Mouse (Mus musculus): ENCODE measurements around the gene Zcchc7. TPM values are rescaled to one million over a fixed set of nuclear protein-coding genes. Genes with fewer than 3 reads are reported as not detected.
A peak's percentile ranks its signal among the peaks of the same experiment; 100 is the strongest.

Gene Zcchc7
- polyA plus RNA-seq (2015; fragmentation: Nextera tagmentation; extraction: Ambion mirVana), result 33.4 and 39.1 TPM in 2 replicates

DNA sequence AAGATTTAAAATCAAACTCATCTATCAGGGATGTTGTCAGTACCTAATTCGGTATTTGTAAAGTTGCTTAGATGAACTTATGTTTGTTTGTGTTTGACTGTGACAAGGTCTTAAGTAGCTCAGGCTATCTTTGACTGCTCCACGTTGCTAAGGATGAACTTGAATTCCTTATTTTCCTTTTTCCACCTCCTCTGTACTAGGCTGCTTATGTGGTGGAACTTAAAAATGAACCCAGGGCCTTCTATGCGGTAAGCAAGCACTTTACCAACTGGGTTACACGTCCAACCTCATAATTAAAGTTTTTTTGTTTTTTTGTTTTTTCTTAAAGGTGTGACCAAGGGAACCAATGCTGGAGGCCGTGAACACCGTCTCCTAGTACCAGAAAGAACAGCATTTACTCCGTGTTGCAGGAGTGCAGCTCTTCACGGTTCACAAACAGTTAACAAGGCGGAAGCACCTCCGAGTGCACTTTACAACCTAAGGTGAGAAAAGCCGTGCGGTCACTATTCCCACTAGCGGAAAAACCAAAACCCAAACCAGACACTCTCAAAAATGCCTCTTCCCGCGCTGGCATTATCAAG, at the start of gene Zcchc7:
Gene Zcchc7 (plus strand): TSS at position 325 of the 581 bp plus-strand sequence.
- ATAC-seq, result peak; percentile 51
- Histone ChIP-seq H3K4me3 (replicated peaks) (peak within 1 kb of the TSS; percentile 95), H3K4me2 (replicated peaks) (peak within 1 kb of the TSS; percentile 70), H3K36me3 (no peaks in the 10 kb centered on the region), H3K27me3 (peaks cover 9% of the 10 kb centered on the region), H3K9ac (replicated peaks) (peak within 1 kb of the TSS; percentile 93), H3K27ac (peak within 1 kb of the TSS; percentile 92), H3K4me1 (replicated peaks) (peaks cover 15% of the 10 kb centered on the region), H3K9me3 (no peaks in the 10 kb centered on the region)
- WGBS, result 5% methylated on average over 15 of the region's 15 CpGs

DNA sequence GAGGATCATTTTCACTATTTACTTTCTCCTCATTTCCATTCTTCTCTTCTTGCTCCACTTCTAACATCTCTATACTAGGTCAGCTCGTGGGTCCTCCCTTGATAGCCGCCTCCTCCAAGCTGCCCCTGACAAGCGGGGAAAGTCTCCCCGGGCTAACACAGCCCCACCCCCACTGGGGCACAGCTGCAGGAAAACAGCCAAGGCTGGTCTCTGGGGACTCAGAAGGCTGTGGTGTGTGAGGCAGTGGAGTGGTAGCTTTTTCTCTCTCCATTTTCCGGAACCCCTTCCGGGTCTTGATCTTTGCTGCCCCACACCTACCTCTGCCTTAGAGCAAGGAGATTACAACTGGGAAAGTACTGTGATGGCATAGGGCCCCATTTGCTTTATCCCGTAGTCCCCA, 49.7 kb upstream of the Zcchc7 start:
- ATAC-seq, result no peak
- WGBS, result 5% methylated on average over 7 of the region's 7 CpGs

DNA sequence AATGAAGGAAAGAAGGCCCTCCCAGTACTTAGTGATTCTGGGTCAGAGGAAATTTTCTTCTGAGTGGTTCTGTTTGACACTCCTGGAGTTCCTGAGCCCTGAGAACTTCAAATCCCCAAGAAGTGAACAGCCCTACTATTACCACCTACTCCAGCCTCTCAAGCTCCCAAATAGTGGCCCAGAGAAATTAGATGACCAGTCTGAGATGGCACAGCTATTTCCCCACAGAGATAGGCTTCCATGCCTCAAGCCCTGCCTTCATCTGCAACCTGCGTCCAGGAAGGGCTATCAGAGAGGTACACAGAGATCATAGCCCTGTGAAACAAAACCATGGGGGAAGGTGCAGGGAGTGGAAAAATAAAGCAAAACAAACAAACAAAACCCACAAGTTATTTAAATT, 48.8 kb upstream of the Zcchc7 start:
- no peaks in the 10 kb centered on the region for H3K9me3 ChIP-seq
- H3K36me3 ChIP-seq, result no peaks in the 10 kb centered on the region
- peak overlapping the region; percentile 25 for H3K4me2 ChIP-seq (replicated peaks)
- no peak overlapping the region for H3K27ac ChIP-seq
- H3K4me3 ChIP-seq (replicated peaks), result no peak overlapping the region
- no peak overlapping the region for H3K9ac ChIP-seq (replicated peaks)
- no peak for ATAC-seq
- peaks cover 29% of the 10 kb centered on the region for H3K4me1 ChIP-seq (replicated peaks)
- WGBS, result 29% methylated on average over 1 of the region's 1 CpGs
- peaks cover 96% of the 10 kb centered on the region for H3K27me3 ChIP-seq

More for the DNA sequence above, 49.7 kb upstream of the Zcchc7 start:
- H3K9me3 ChIP-seq, result no peaks in the 10 kb centered on the region
- peaks cover 33% of the 10 kb centered on the region for H3K4me1 ChIP-seq (replicated peaks)
- peaks cover 96% of the 10 kb centered on the region for H3K27me3 ChIP-seq
- peak overlapping the region; percentile 13; the same call in 1 of the 2 replicates for H3K4me3 ChIP-seq (replicated peaks)
- H3K36me3 ChIP-seq, result no peaks in the 10 kb centered on the region
- no peak overlapping the region for H3K9ac ChIP-seq (replicated peaks)
- H3K4me2 ChIP-seq (replicated peaks), result peak overlapping the region; percentile 69
- no peak overlapping the region for H3K27ac ChIP-seq

DNA sequence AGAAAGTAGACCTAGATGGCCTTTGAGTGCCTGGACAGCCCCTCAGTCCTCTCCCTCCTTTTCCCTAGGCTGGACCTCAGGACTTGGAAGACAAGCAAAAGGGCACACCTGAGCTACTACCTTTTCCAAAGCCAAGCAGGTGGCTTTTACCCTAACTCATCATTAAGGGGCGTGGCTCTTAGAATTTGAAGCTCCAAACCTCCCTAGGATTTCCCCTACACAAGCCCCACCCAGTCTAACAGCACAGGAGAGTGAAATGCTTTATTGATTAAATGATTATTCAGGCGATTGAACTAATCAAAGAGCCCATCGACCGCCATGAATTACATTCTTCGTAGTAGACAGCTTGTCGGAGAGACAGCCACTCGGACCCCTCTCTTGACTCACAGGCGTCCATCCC, 47.4 kb upstream of the Zcchc7 start:
- Histone ChIP-seq H3K9me3 (no peaks in the 10 kb centered on the region), H3K27me3 (peaks cover 91% of the 10 kb centered on the region), H3K4me2 (replicated peaks) (peak overlapping the region; percentile 25), H3K9ac (replicated peaks) (no peak overlapping the region), H3K4me1 (replicated peaks) (peaks cover 31% of the 10 kb centered on the region), H3K36me3 (no peaks in the 10 kb centered on the region), H3K27ac (no peak overlapping the region), H3K4me3 (replicated peaks) (0 out of 2 replicates have a peak overlapping the region, but pooled peaks have one; percentile 8)
- WGBS, result 45% methylated on average over 8 of the region's 8 CpGs
- no peak for ATAC-seq

DNA sequence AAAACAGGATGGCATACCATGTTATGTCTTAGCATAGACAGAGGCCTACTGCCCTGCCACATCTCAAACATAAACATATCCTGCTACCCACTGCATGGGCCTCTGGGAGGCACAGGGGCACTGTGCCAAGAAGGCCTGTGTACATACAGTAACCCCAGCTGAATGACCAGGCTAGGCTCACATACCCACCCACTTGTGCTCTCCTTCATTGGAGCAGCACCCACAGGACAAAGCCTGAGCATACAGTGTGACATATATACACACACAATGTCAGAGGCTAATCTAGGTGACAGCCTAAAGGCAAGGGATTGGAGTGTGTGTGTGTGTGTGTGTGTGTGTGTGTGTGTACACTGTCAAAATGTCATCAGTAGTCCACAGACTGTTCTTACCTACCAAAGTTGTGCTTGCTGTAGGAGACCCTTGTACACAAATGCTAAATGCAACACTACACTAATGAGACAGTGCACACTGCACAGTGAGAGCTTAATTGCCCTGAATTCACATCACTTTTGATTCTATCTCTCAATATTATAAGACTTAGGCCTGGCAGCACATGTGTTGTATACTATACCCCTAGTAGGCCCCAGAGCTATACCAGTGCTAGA, 46.5 kb upstream of the Zcchc7 start:
- Histone ChIP-seq H3K4me2 (replicated peaks) (peak overlapping the region; percentile 23), H3K27ac (0 out of 2 replicates have a peak overlapping the region, but pooled peaks have one; percentile 2), H3K27me3 (peaks cover 91% of the 10 kb centered on the region), H3K4me1 (replicated peaks) (peaks cover 31% of the 10 kb centered on the region), H3K4me3 (replicated peaks) (peak overlapping the region; percentile 18), H3K9ac (replicated peaks) (no peak overlapping the region), H3K36me3 (no peaks in the 10 kb centered on the region), H3K9me3 (no peaks in the 10 kb centered on the region)
- ATAC-seq, result no peak

DNA sequence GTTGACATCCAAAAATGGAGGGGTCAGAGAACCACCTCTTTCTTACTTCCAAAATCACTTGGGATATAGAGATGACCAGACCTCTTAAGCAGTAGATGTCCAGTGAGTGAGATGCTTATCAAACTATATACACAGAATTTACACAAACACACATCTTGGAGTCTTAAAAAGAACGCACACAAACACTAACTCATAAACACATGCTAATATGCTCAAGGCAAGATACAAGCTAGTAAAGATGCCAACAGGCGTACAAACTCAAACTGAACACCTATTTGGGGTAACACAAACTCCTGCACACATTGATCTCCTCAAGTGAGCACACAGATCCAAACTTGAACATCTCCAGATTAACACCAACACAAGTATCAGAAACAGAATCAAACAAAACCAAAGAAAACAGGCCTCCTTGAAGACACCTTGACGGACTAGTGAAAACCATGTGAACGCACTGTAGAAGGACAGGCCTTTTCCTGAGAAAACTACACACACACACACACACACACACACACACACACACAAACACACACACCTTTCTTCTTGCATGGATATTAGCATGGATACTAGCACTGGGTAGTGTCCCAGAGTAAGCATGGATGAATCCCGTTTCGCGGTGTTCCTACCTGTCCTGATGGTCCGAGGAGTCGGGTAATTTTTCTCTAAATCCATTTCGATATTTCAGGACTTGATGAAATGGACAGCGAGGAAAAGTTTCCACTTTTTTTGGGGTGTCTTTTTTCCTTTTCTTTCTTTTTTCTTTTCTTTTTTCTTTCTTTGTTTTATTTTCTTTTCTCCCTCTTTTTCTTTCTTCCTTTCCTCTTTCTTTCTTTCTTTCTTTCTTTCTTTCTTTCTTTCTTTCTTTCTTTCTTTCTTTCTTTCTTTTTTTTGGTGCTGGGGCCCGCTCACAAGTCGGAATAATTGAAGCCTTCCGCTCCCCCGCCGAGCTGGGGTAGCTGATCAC, 45.7 kb upstream of the Zcchc7 start, which contains the start of gene Pax5:
Gene Pax5 (minus strand): TSS at position 748 of the 961 bp plus-strand sequence.
- no peak for ATAC-seq
- Histone ChIP-seq H3K4me2 (replicated peaks) (peak within 1 kb of the TSS; percentile 41), H3K36me3 (no peaks in the 10 kb centered on the region), H3K9me3 (no peaks in the 10 kb centered on the region), H3K4me3 (replicated peaks) (peak within 1 kb of the TSS; percentile 27), H3K4me1 (replicated peaks) (peaks cover 30% of the 10 kb centered on the region), H3K27me3 (peaks cover 92% of the 10 kb centered on the region), H3K27ac (peak within 1 kb of the TSS; percentile 69), H3K9ac (replicated peaks) (peak within 1 kb of the TSS; percentile 41; the same call in 1 of the 2 replicates)
- 22% methylated on average over 16 of the region's 16 CpGs for WGBS

DNA sequence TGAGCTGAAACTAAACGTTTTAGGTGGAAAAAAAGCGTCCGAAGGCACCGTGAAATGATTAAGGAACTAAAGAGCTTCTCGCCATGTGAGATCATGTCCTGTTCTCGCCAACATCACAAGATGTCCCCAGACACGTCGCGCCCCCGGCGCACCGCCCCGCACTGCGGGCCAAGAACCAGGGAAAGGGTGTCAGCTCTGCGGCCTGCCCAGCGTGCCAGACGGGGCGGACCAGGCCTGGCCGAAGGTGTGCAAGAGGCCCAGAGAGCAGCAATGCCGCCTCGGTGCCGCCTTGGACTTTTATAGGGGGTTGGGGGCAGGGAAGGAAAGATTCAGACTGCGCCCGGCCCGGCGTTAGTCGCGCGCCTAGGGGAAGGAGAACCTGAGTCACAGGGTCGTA, 45.0 kb upstream of the Zcchc7 start:
- H3K4me1 ChIP-seq (replicated peaks), result peaks cover 30% of the 10 kb centered on the region
- peak overlapping the region; percentile 69 for H3K27ac ChIP-seq
- ATAC-seq, result 0 out of 2 replicates have a peak, but pooled peaks have one; percentile 7
- H3K9ac ChIP-seq (replicated peaks), result peak overlapping the region; percentile 41; the same call in 1 of the 2 replicates
- WGBS, result 1% methylated on average over 29 of the region's 30 CpGs
- H3K4me3 ChIP-seq (replicated peaks), result peak overlapping the region; percentile 27
- H3K27me3 ChIP-seq, result peaks cover 92% of the 10 kb centered on the region
- H3K9me3 ChIP-seq, result no peaks in the 10 kb centered on the region
- H3K4me2 ChIP-seq (replicated peaks), result peak overlapping the region; percentile 41
- H3K36me3 ChIP-seq, result no peaks in the 10 kb centered on the region

DNA sequence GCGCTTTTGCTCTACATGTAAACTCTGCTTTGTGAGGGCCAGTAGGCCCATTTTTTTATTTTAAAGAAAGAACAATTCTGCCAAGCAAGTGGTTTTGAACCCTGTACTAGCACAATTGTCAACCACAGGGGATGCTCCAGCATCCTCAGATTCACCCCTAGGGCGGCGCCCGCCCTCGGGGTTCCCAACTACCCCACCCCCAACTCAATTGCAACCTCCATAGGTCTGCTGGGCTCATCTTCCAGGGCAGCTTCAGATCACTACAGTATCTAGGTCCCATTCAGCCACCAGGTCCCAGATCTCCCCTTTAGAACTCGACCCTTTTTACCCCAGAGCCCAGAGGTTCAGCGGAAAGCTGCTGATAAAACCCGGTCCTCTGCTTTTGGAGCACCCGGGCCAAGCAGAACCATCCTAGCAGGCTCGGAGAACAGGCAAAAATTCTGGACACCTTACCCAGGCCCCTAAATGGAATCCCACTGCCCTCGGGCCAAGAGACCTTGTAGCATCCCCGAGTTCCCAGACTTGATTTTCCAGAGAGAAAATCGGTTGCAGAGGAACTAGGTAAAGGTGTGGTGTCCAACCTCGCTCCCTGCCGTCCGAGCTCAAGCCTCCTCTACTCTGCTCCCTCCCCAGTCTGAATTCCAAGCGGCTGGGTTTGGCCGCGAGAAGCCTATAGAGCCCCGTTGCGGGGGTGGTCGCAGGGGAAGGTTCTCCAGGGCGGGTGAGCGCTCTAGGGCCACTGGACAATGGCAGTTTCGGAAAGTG, 44.4 kb upstream of the Zcchc7 start:
- Histone ChIP-seq H3K9me3 (no peaks in the 10 kb centered on the region), H3K4me1 (replicated peaks) (peaks cover 30% of the 10 kb centered on the region), H3K36me3 (no peaks in the 10 kb centered on the region), H3K9ac (replicated peaks) (peak overlapping the region; percentile 41; the same call in 1 of the 2 replicates), H3K27me3 (peaks cover 88% of the 10 kb centered on the region), H3K27ac (peak overlapping the region; percentile 69), H3K4me3 (replicated peaks) (peak overlapping the region; percentile 27), H3K4me2 (replicated peaks) (peak overlapping the region; percentile 41)
- 2% methylated on average over 25 of the region's 25 CpGs for WGBS
- no peak for ATAC-seq

DNA sequence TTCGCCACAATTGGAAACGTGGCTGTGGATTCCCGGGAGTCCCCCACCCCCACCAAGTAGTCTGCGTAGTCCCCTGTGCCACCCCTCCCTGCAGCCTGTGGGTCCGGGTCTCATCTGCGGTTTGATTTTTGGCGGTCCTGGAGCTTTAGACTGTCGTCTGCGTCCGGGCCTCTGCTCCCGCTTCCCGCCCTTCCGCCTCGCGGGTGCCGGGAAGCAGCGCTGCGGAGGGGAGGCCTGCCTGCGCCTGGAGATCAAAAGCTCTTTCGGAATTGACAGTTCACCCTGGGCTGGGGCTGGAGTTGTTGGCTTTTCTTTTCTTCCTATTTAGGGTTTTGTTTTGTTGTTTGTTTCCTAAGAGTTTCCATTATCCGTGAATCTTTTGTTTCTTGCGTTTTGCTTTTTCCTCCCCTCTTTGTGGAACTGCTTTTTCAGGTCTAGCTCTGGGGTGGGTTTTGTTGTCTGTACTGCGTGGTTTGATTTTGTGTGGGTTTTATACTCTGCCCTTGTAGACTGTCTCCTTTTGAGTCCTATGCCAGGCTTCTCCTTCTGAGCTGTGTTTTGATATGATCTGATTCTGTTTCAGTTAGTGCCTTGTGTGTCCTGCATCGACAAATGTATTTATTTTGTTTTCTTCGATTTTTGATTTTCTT, 43.5 kb upstream of the Zcchc7 start:
- H3K27me3 ChIP-seq, result peaks cover 88% of the 10 kb centered on the region
- H3K9ac ChIP-seq (replicated peaks), result peak overlapping the region; percentile 57
- H3K4me3 ChIP-seq (replicated peaks), result peak overlapping the region; percentile 27
- H3K36me3 ChIP-seq, result no peaks in the 10 kb centered on the region
- under 1% methylated on average over 25 of the region's 25 CpGs for WGBS
- H3K27ac ChIP-seq, result peak overlapping the region; percentile 69
- no peak for ATAC-seq
- H3K9me3 ChIP-seq, result no peaks in the 10 kb centered on the region
- H3K4me1 ChIP-seq (replicated peaks), result peaks cover 30% of the 10 kb centered on the region
- peak overlapping the region; percentile 41 for H3K4me2 ChIP-seq (replicated peaks)

DNA sequence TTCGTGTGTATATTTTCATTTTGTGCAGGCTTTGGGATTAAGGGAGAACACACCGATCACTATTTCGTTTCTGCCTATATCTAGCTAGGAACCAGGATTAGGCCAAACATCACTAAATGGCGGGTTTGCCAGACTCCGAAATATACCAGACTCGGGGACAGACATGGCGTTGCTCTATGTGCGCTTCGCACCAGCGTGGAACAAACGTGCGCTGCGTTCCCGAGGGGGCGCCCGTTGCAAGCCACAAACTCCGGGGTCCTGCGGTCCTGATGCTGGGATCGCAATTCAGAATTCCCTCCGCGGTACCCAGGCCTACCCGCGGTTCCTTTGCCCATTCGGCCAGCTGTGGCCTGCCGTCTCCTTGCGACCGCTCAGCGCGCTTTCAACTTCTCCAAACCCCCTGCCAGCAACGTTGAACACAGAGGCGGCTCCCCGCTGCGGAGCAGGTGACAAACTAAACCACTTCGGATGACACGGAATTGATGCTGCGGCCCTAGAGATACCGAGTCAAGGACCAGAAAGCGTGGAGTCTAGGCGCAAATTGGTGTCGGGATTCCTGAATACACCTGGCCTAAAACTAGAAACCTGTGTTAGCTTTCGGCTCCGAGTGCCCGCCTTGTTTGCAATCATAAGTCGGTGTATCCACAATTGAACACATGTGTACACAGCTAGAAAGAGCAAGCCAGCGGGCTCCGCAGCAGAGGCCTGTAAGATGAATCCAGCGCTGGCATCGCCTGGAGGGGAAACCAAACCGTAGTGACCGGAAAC, 42.7 kb upstream of the Zcchc7 start:
- H3K4me3 ChIP-seq (replicated peaks), result peak overlapping the region; percentile 27
- H3K9ac ChIP-seq (replicated peaks), result peak overlapping the region; percentile 57
- peak overlapping the region; percentile 41 for H3K4me2 ChIP-seq (replicated peaks)
- H3K27ac ChIP-seq, result peak overlapping the region; percentile 70
- peaks cover 30% of the 10 kb centered on the region for H3K4me1 ChIP-seq (replicated peaks)
- no peak for ATAC-seq
- H3K36me3 ChIP-seq, result no peaks in the 10 kb centered on the region
- no peaks in the 10 kb centered on the region for H3K9me3 ChIP-seq
- peaks cover 88% of the 10 kb centered on the region for H3K27me3 ChIP-seq
- WGBS, result 1% methylated on average over 50 of the region's 50 CpGs
